Comparison of ENCODE assay signal across 10 mouse cellular contexts in genomic region chr4:102584601-102585265, GRCm38 (mm10).
DNase-seq lines count a peak whose midpoint lies in the region; ATAC-seq and TF ChIP-seq lines count a peak whose summit lies in the region.
"Had no signal": no experiment of that assay in that cellular context is flagged by ENCODE, and none has a peak within 500 bp of the region (broad histone marks: within the 10 kb centered on the region; RNA-seq: fewer than 3 reads in every experiment).

No protein-coding gene starts in this region.

- H3K4me2 ChIP-seq in liver, embryonic 14.5 days (ENCODE audit: low read depth), result no peak overlapping the region
- H3K4me2 ChIP-seq in kidney, embryonic 15.5 days, result no peak overlapping the region; the same call in 1 of the 2 replicates
- no peak overlapping the region for H3K4me2 ChIP-seq in stomach, embryonic 14.5 days (replicated peaks; ENCODE audit: low read depth, low read length)
- H3K4me2 ChIP-seq: embryonic facial prominence, embryonic 13.5 days had no signal

- WGBS in liver, embryonic 14.5 days (ENCODE audit: insufficient replicate concordance), result 50% methylated on average over 6 of the region's 6 CpGs
- 46% methylated on average over 6 of the region's 6 CpGs for WGBS in kidney, embryonic 15.5 days
- WGBS in stomach, embryonic 14.5 days, result 47% methylated on average over 6 of the region's 6 CpGs

- no peaks in the 10 kb centered on the region for H3K27me3 ChIP-seq in liver, embryonic 14.5 days (ENCODE audit: control insufficient read depth, insufficient read depth, low read length)
- H3K27me3 ChIP-seq in kidney, embryonic 15.5 days, result no peaks in the 10 kb centered on the region
- no peaks in the 10 kb centered on the region for H3K27me3 ChIP-seq in stomach, embryonic 14.5 days (ENCODE audit: control insufficient read depth, insufficient read depth, low read length)
- H3K27me3 ChIP-seq: embryonic facial prominence, embryonic 13.5 days had no signal

- peak overlapping the region; percentile 100 for H3K27ac ChIP-seq in gastrocnemius, adult 2 months
- no peak overlapping the region for H3K27ac ChIP-seq in liver, embryonic 14.5 days
- H3K27ac ChIP-seq in kidney, embryonic 15.5 days, result peak overlapping the region; percentile 66
- peak overlapping the region; percentile 33; the same call in 1 of the 2 replicates for H3K27ac ChIP-seq in stomach, embryonic 14.5 days (ENCODE audit: low read length)
- H3K27ac ChIP-seq: embryonic facial prominence, embryonic 13.5 days had no signal

- no peaks in the 10 kb centered on the region for H3K36me3 ChIP-seq in liver, embryonic 14.5 days (replicated peaks; ENCODE audit: control insufficient read depth, insufficient read depth, low read depth)
- no peaks in the 10 kb centered on the region for H3K36me3 ChIP-seq in kidney, embryonic 15.5 days
- no peaks in the 10 kb centered on the region for H3K36me3 ChIP-seq in stomach, embryonic 14.5 days (ENCODE audit: control insufficient read depth, insufficient read depth, low read length)
- H3K36me3 ChIP-seq: embryonic facial prominence, embryonic 13.5 days had no signal

- H3K4me3 ChIP-seq in gastrocnemius, adult 2 months, result peak overlapping the region; percentile 58
- no peak overlapping the region for H3K4me3 ChIP-seq in liver, embryonic 14.5 days (ENCODE audit: insufficient read depth in 1 of 2, low read depth in 2 of 2, low read length in 2 of 2)
- H3K4me3 ChIP-seq in kidney, embryonic 15.5 days (replicated peaks), result no peak overlapping the region
- H3K4me3 ChIP-seq in stomach, embryonic 14.5 days (ENCODE audit: low read depth, low read length), result no peak overlapping the region
- H3K4me3 ChIP-seq: embryonic facial prominence, embryonic 13.5 days had no signal

- DNase-seq in gastrocnemius, adult 2 months, result peak; percentile 65
- DNase-seq in gastrocnemius, postnatal 14 days, result no peak
- DNase-seq in liver, embryonic 14.5 days (ENCODE audit: low read depth in 3 of 3, low spot score in 3 of 3), result no peak
- no peak for DNase-seq in liver
- no peak for DNase-seq in spleen, postnatal 36 days (ENCODE audit: low spot score in 2 of 2)
- no peak for DNase-seq in cerebellum, postnatal 4 days (ENCODE audit: low spot score in 2 of 2)
- DNase-seq: gastrocnemius, postnatal 25 days had no signal

- intact Hi-C loops in gastrocnemius, adult 2 months (cut with DNase I), result no loop called here
- intact Hi-C loops in gastrocnemius, postnatal 14 days (cut with DNase I; ENCODE audit: low total_unique reads), result loop anchor here (5.0 kb wide), 1 partner anchor 87 kb away; no protein-coding TSS in a partner anchor

- no peak for TF ChIP-seq CTCF in gastrocnemius, adult 2 months (IDR thresholded peaks at IDR 0.05)
- TF ChIP-seq CTCF in liver, embryonic 14.5 days (IDR thresholded peaks at IDR 0.05; ENCODE audit: low read depth), result no peak

- H3K9me3 ChIP-seq in liver, embryonic 14.5 days (ENCODE audit: control insufficient read depth, low read length), result no peaks in the 10 kb centered on the region
- H3K9me3 ChIP-seq in kidney, embryonic 15.5 days (replicated peaks), result no peaks in the 10 kb centered on the region
- no peaks in the 10 kb centered on the region for H3K9me3 ChIP-seq in stomach, embryonic 14.5 days (ENCODE audit: control insufficient read depth, low read depth, low read length)
- H3K9me3 ChIP-seq: embryonic facial prominence, embryonic 13.5 days had no signal

- ATAC-seq in liver, embryonic 14.5 days (ENCODE audit: insufficient read depth), result 0 out of 2 replicates have a peak, but pooled peaks have one; percentile 15
- ATAC-seq in kidney, embryonic 15.5 days (replicated peaks; ENCODE audit: low FRiP score), result peak; percentile 89
- ATAC-seq in stomach, embryonic 14.5 days (ENCODE audit: insufficient number of reproducible peaks, insufficient read depth, low FRiP score, low read depth), result no peak; the same call in 1 of the 2 replicates

- peaks cover 0 to 15% of the 10 kb centered on the region in 2 experiments; a peak in 3 of 4 replicates for H3K4me1 ChIP-seq in liver, embryonic 14.5 days (replicated peaks; ENCODE audit: control insufficient read depth in 2 of 2, insufficient read depth in 2 of 2, low read length in 1 of 2)
- H3K4me1 ChIP-seq in kidney, embryonic 15.5 days, result peaks cover 21% of the 10 kb centered on the region
- 0 out of 2 replicates have a peak, but pooled peaks cover 4% of the 10 kb centered on the region for H3K4me1 ChIP-seq in stomach, embryonic 14.5 days (ENCODE audit: control insufficient read depth, insufficient read depth, low read length)

- TF ChIP-seq EP300 in liver, embryonic 14.5 days (IDR thresholded peaks at IDR 0.05; ENCODE audit: low read depth), result no peak

- H3K9ac ChIP-seq in liver, embryonic 14.5 days (replicated peaks), result no peak overlapping the region
- no peak overlapping the region for H3K9ac ChIP-seq in kidney, embryonic 15.5 days
- H3K9ac ChIP-seq in stomach, embryonic 14.5 days (replicated peaks; ENCODE audit: low read depth, low read length), result no peak overlapping the region
- H3K9ac ChIP-seq: embryonic facial prominence, embryonic 13.5 days had no signal
